8 mouse cellular contexts compared by ENCODE assay signal in genomic region chr1:92911721-92912138, GRCm38 (mm10). TPM values are rescaled to one million over a fixed set of nuclear protein-coding genes. Genes with fewer than 3 reads are reported as not detected.
A peak's percentile ranks its signal among the peaks of the same experiment; 100 is the strongest.
DNase-seq lines count a peak whose midpoint lies in the region; ATAC-seq and TF ChIP-seq lines count a peak whose summit lies in the region.

No protein-coding gene starts in this region.

- WGBS in kidney, postnatal 0 days = 34% methylated on average over 8 of the region's 8 CpGs
- WGBS in bone marrow, adult 2 months = 22% methylated on average over 8 of the region's 8 CpGs
- WGBS in heart, postnatal 0 days = 40% methylated on average over 8 of the region's 8 CpGs

- peak overlapping the region; percentile 89 for H3K9ac ChIP-seq in kidney, postnatal 0 days (ENCODE audit: low read depth, low read length)
- H3K9ac ChIP-seq in heart, postnatal 0 days (replicated peaks; ENCODE audit: low read depth, low read length) = peak overlapping the region; percentile 91

- ATAC-seq in kidney, postnatal 0 days (replicated peaks; ENCODE audit: low FRiP score, low read depth) = no peak
- ATAC-seq in heart, postnatal 0 days (ENCODE audit: insufficient read depth, low read depth) = no peak

- peaks cover 21% of the 10 kb centered on the region for H3K4me1 ChIP-seq in kidney, postnatal 0 days (replicated peaks; ENCODE audit: insufficient read depth, low read length)
- H3K4me1 ChIP-seq in bone marrow, adult 2 months (ENCODE audit: control insufficient read depth, insufficient read depth, low read length) = peaks cover 9% of the 10 kb centered on the region
- peaks cover 26% of the 10 kb centered on the region for H3K4me1 ChIP-seq in heart, postnatal 0 days (ENCODE audit: control insufficient read depth, insufficient read depth)
- H3K4me1 ChIP-seq in megakaryocyte, embryonic 14.5 days = peaks cover 59% of the 10 kb centered on the region

- DNase-seq in kidney, postnatal 0 days (ENCODE audit: low spot score) = no peak
- DNase-seq in kidney, adult 8-10 months = no peak
- no peak for DNase-seq in heart, postnatal 0 days (ENCODE audit: low spot score)
- no peak for DNase-seq in frontal cortex, postnatal 10 days (ENCODE audit: low spot score in 2 of 2)
- DNase-seq in layer of hippocampus, adult 18-20 months (ENCODE audit: low spot score in 2 of 2) = no peak
- no peak for DNase-seq in cerebellum, postnatal 36 days

- TF ChIP-seq CTCF in kidney, postnatal 0 days (IDR thresholded peaks at IDR 0.05; ENCODE audit: low read depth) = no peak
- no peak for TF ChIP-seq CTCF in bone marrow, adult 2 months (IDR thresholded peaks at IDR 0.05; ENCODE audit: control insufficient read depth, insufficient read depth, low read length)
- no peak for TF ChIP-seq CTCF in heart, postnatal 0 days (IDR thresholded peaks at IDR 0.05; ENCODE audit: low read depth)

- no peaks in the 10 kb centered on the region for H3K9me3 ChIP-seq in kidney, postnatal 0 days (replicated peaks; ENCODE audit: low read length)
- no peaks in the 10 kb centered on the region for H3K9me3 ChIP-seq in heart, postnatal 0 days (replicated peaks; ENCODE audit: control insufficient read depth, low read length)
- H3K9me3 ChIP-seq in megakaryocyte, embryonic 14.5 days = no peaks in the 10 kb centered on the region

- H3K4me3 ChIP-seq in kidney, postnatal 0 days (replicated peaks; ENCODE audit: low read depth, low read length) = peak overlapping the region; percentile 76
- H3K4me3 ChIP-seq in bone marrow, adult 2 months (replicated peaks; ENCODE audit: control insufficient read depth, low read depth, low read length) = peak overlapping the region; percentile 84
- H3K4me3 ChIP-seq in heart, postnatal 0 days (ENCODE audit: low read depth, low read length) = peak overlapping the region; percentile 69
- peak overlapping the region; percentile 95 for H3K4me3 ChIP-seq in megakaryocyte, embryonic 14.5 days (replicated peaks)

- peak overlapping the region; percentile 94 for H3K27ac ChIP-seq in kidney, postnatal 0 days
- H3K27ac ChIP-seq in bone marrow, adult 2 months (ENCODE audit: control insufficient read depth, insufficient read depth, low read depth, low read length, poor library complexity) = peak overlapping the region; percentile 92
- peak overlapping the region; percentile 95 for H3K27ac ChIP-seq in heart, postnatal 0 days (ENCODE audit: low read depth)

- peak overlapping the region; percentile 95 for H3K4me2 ChIP-seq in kidney, postnatal 0 days (ENCODE audit: low read length)
- H3K4me2 ChIP-seq in heart, postnatal 0 days (ENCODE audit: low read depth, low read length) = peak overlapping the region; percentile 97

- no peaks in the 10 kb centered on the region for H3K27me3 ChIP-seq in kidney, postnatal 0 days (ENCODE audit: insufficient read depth, low read length)
- no peaks in the 10 kb centered on the region for H3K27me3 ChIP-seq in heart, postnatal 0 days (ENCODE audit: control insufficient read depth, insufficient read depth, low read length)
- peaks cover 3% of the 10 kb centered on the region for H3K27me3 ChIP-seq in megakaryocyte, embryonic 14.5 days (replicated peaks)

- peaks cover 24% of the 10 kb centered on the region for H3K36me3 ChIP-seq in kidney, postnatal 0 days (ENCODE audit: insufficient read depth, low read length)
- peaks cover 24% of the 10 kb centered on the region for H3K36me3 ChIP-seq in heart, postnatal 0 days (replicated peaks; ENCODE audit: control insufficient read depth, insufficient read depth, low read length)
- H3K36me3 ChIP-seq in megakaryocyte, embryonic 14.5 days (replicated peaks; ENCODE audit: low read length) = peaks cover 38% of the 10 kb centered on the region

- TF ChIP-seq POLR2A in bone marrow, adult 2 months (IDR thresholded peaks at IDR 0.05; ENCODE audit: borderline replicate concordance, control insufficient read depth, low read depth, low read length) = no peak

- TF ChIP-seq EP300 in heart, postnatal 0 days (IDR thresholded peaks at IDR 0.05; ENCODE audit: low read depth) = no peak

RNA-seq across cellular contexts. Expression of gene Rnpepl1, which starts 1.1 kb away (rescaled TPM):
- 39.3 and 39.4 TPM in 2 replicates for polyA plus RNA-seq in kidney, postnatal 0 days (2015; fragmentation: Nextera tagmentation; extraction: Ambion mirVana)
- polyA plus RNA-seq in bone marrow, adult 2 months (2011; ENCODE audit: insufficient read depth, insufficient read length, low replicate concordance, missing spikeins) = 26.4 and 62.1 TPM in 2 replicates
- total RNA-seq in heart, postnatal 0 days (2014; rRNA removed; ENCODE audit: low replicate concordance) = 73.2 and 89.0 TPM in 2 replicates
- polyA plus RNA-seq in heart, postnatal 0 days (2015; fragmentation: Nextera tagmentation; extraction: Ambion mirVana) = 33.0 and 36.3 TPM in 2 replicates
- polyA plus RNA-seq in megakaryocyte, embryonic 14.5 days (2012; ENCODE audit: insufficient read depth, low replicate concordance) = 94.2 and 172 TPM in 2 replicates
- total RNA-seq in layer of hippocampus, adult 18-20 months (2021) = 10 to 100 TPM; 32.5 to 33.6 TPM

RNA-seq across cellular contexts. Expression of gene Dusp28, which starts 4.9 kb away (rescaled TPM):
- 20.4 and 22.3 TPM in 2 replicates for polyA plus RNA-seq in kidney, postnatal 0 days (2015; fragmentation: Nextera tagmentation; extraction: Ambion mirVana)
- 9.2 and 9.3 TPM in 2 replicates for polyA plus RNA-seq in bone marrow, adult 2 months (2011; ENCODE audit: insufficient read depth, insufficient read length, low replicate concordance, missing spikeins)
- 23.5 and 26.8 TPM in 2 replicates for total RNA-seq in heart, postnatal 0 days (2014; rRNA removed; ENCODE audit: low replicate concordance)
- 21.4 and 25.2 TPM in 2 replicates for polyA plus RNA-seq in heart, postnatal 0 days (2015; fragmentation: Nextera tagmentation; extraction: Ambion mirVana)
- 1.8 and 4.1 TPM in 2 replicates for polyA plus RNA-seq in megakaryocyte, embryonic 14.5 days (2012; ENCODE audit: insufficient read depth, low replicate concordance)
- 10 to 100 TPM; 16.0 to 17.9 TPM for total RNA-seq in layer of hippocampus, adult 18-20 months (2021)

RNA-seq across cellular contexts. Expression of gene Ankmy1, which starts 9.0 kb away (rescaled TPM):
- polyA plus RNA-seq in kidney, postnatal 0 days (2015; fragmentation: Nextera tagmentation; extraction: Ambion mirVana) = 0.14 and 0.43 TPM in 2 replicates
- polyA plus RNA-seq in bone marrow, adult 2 months (2011; ENCODE audit: insufficient read depth, insufficient read length, low replicate concordance, missing spikeins) = not detected in 2 replicates
- total RNA-seq in heart, postnatal 0 days (2014; rRNA removed; ENCODE audit: low replicate concordance) = not detected in 2 replicates
- 0.10 TPM in 1 of 2 replicates, not detected in the other for polyA plus RNA-seq in heart, postnatal 0 days (2015; fragmentation: Nextera tagmentation; extraction: Ambion mirVana)
- polyA plus RNA-seq in megakaryocyte, embryonic 14.5 days (2012; ENCODE audit: insufficient read depth, low replicate concordance) = not detected in 2 replicates
- total RNA-seq in layer of hippocampus, adult 18-20 months (2021) = under 1 TPM; 0.42 to 0.53 TPM

RNA-seq across cellular contexts. Expression of gene Capn10, which starts 22.4 kb away (rescaled TPM):
- 31.0 and 32.2 TPM in 2 replicates for polyA plus RNA-seq in kidney, postnatal 0 days (2015; fragmentation: Nextera tagmentation; extraction: Ambion mirVana)
- polyA plus RNA-seq in bone marrow, adult 2 months (2011; ENCODE audit: insufficient read depth, insufficient read length, low replicate concordance, missing spikeins) = 5.4 and 15.5 TPM in 2 replicates
- total RNA-seq in heart, postnatal 0 days (2014; rRNA removed; ENCODE audit: low replicate concordance) = 41.9 and 46.3 TPM in 2 replicates
- polyA plus RNA-seq in heart, postnatal 0 days (2015; fragmentation: Nextera tagmentation; extraction: Ambion mirVana) = 10.7 and 12.0 TPM in 2 replicates
- polyA plus RNA-seq in megakaryocyte, embryonic 14.5 days (2012; ENCODE audit: insufficient read depth, low replicate concordance) = 12.4 and 15.0 TPM in 2 replicates
- 10 to 100 TPM; 42.4 to 43.2 TPM for total RNA-seq in layer of hippocampus, adult 18-20 months (2021)

RNA-seq across cellular contexts. Expression of gene Gpr35, which starts 38.9 kb away (rescaled TPM):
- polyA plus RNA-seq in kidney, postnatal 0 days (2015; fragmentation: Nextera tagmentation; extraction: Ambion mirVana) = 0.19 and 0.42 TPM in 2 replicates
- polyA plus RNA-seq in bone marrow, adult 2 months (2011; ENCODE audit: insufficient read depth, insufficient read length, low replicate concordance, missing spikeins) = 0.49 and 5.0 TPM in 2 replicates
- 0.23 and 0.85 TPM in 2 replicates for total RNA-seq in heart, postnatal 0 days (2014; rRNA removed; ENCODE audit: low replicate concordance)
- polyA plus RNA-seq in heart, postnatal 0 days (2015; fragmentation: Nextera tagmentation; extraction: Ambion mirVana) = 0.27 and 0.34 TPM in 2 replicates
- 1.1 TPM in 1 of 2 replicates, not detected in the other for polyA plus RNA-seq in megakaryocyte, embryonic 14.5 days (2012; ENCODE audit: insufficient read depth, low replicate concordance)
- under 1 TPM; 0.52 to 0.71 TPM for total RNA-seq in layer of hippocampus, adult 18-20 months (2021)
